Mouse (Mus musculus) bone marrow, adult 2 months (tissue): Measurements from ENCODE around the gene Gramd1b.

Source experiments
- CTCF ChIP-seq: fragments of 200-500 bp; IDR thresholded peaks from 2 replicates; pipeline ENCODE4 v1.5.1; 2011; ENCODE audit warnings: low read length, control low read depth; ENCODE audit not compliant: control insufficient read depth, insufficient read depth
- POLR2A ChIP-seq: fragments of 200-500 bp; IDR thresholded peaks from 2 replicates; pipeline ENCODE4 v1.6.1; 2011; ENCODE audit warnings: low read depth, mild to moderate bottlenecking, control low read depth, low read length, borderline replicate concordance; ENCODE audit not compliant: control insufficient read depth

- TF ChIP-seq CTCF (no peak), POLR2A (no peak)
Observed at GRCm38 (mm10) chr9:40416150-40416549, 115.0 kb downstream of the Gramd1b start.
